Comparison of ENCODE assay signal across 1 mouse cellular context in genomic region chr8:71468916-71469315, GRCm38 (mm10).
A peak's percentile ranks its signal among the peaks of the same experiment; 100 is the strongest.
TF ChIP-seq lines count a peak whose summit lies in the region.

Dda1 (plus strand) TSS chr8:71469199.

TF ChIP-seq in CH12.LX, 34 proteins besides CTCF, POLR2A, EP300 and RAD21 (continued from another document):
- 0 out of 2 replicates have a peak, but pooled peaks have one; percentile 38 for TF ChIP-seq TCF12 (IDR thresholded peaks at IDR 0.05; ENCODE audit: low read depth, low read length)
- no peak for TF ChIP-seq MAX (IDR thresholded peaks at IDR 0.05; ENCODE audit: low read length)
- no peak for TF ChIP-seq MAFK (IDR thresholded peaks at IDR 0.05; ENCODE audit: insufficient replicate concordance, low read length)
- no peak for TF ChIP-seq ZKSCAN1 (IDR thresholded peaks at IDR 0.05; ENCODE audit: borderline replicate concordance, low read depth, low read length)
- TF ChIP-seq JUND (conservative IDR thresholded peaks at IDR 0.05; ENCODE audit: low read depth, low read length) = no peak
- no peak for TF ChIP-seq CHD1 (IDR thresholded peaks at IDR 0.05; ENCODE audit: low read depth, low read length)
- peak; percentile 94; the same call in 1 of the 2 replicates for TF ChIP-seq KAT2A (IDR thresholded peaks at IDR 0.05; ENCODE audit: insufficient replicate concordance, low read length)
- TF ChIP-seq SMC3 (IDR thresholded peaks at IDR 0.05; ENCODE audit: low read depth, low read length) = no peak
- TF ChIP-seq TBP (conservative IDR thresholded peaks at IDR 0.05; ENCODE audit: low read depth, low read length) = no peak
- no peak for TF ChIP-seq USF1 (IDR thresholded peaks at IDR 0.05; ENCODE audit: low read depth, low read length)
- no peak for TF ChIP-seq MYC (IDR thresholded peaks at IDR 0.05; ENCODE audit: low read depth, low read length)
